Mouse (Mus musculus) gastrocnemius, adult 2 months (tissue): ENCODE data around the gene Man1c1. TPM values are rescaled to one million over a fixed set of nuclear protein-coding genes. Genes with fewer than 3 reads are reported as not detected.

Source experiments
- DNase-seq: peaks from one replicate; pipeline ENCODE4 v3.0.0; 2022
- H3K27ac ChIP-seq: fragments of 200-600 bp; 2 replicates; pipeline ENCODE4 v1.8.1; 2022; ENCODE audit warnings: mild to moderate bottlenecking
- H3K4me3 ChIP-seq: fragments of 200-600 bp; 2 replicates; pipeline ENCODE4 v1.8.1; 2022; ENCODE audit warnings: mild to moderate bottlenecking, moderate library complexity
- CTCF ChIP-seq: fragments of 200-600 bp; IDR thresholded peaks from 2 replicates; pipeline ENCODE4 v1.8.1; 2022; ENCODE audit warnings: antibody characterized with exemption, mild to moderate bottlenecking, moderate library complexity
- intact Hi-C: fragments of 180-260 bp; cut with DNase I; formaldehyde crosslinking; loops from one replicate; pipeline ENCODE4 v1.15.1; 2025
- total RNA-seq, 2 experiments: library from RNA; stranded (reverse); gene quantifications; 2 replicates each; pipeline ENCODE4 v1.2.3; 2021

Man1c1 gene
- total RNA-seq, 2 experiments from 2014 or later, result 2.9 to 4.2 TPM

DNA sequence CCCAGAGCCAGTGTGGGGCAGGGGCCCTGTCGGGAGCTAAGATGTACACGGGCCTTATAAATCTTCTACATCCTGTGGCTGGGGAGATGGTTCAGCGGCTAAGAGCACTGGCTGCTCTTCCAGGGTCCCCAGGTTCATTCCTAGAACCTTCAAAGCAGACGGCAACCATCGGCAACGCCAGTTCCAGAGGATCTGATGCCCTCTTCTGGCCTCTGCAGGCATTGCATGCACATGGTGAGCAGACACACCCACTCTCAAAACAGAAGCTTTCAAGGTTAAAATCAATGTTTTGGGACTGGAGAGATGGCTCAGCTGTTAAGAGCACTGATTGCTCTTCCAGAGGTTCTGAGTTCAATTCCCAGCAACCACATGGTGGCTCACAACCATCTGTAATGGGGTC lies 134.9 kb downstream of the Man1c1 start:
- DNase-seq, result no peak
- peak; percentile 56 for TF ChIP-seq CTCF
- Histone ChIP-seq H3K27ac (no peak overlapping the region), H3K4me3 (no peak overlapping the region)
- intact Hi-C loops, result no loop called here

DNA sequence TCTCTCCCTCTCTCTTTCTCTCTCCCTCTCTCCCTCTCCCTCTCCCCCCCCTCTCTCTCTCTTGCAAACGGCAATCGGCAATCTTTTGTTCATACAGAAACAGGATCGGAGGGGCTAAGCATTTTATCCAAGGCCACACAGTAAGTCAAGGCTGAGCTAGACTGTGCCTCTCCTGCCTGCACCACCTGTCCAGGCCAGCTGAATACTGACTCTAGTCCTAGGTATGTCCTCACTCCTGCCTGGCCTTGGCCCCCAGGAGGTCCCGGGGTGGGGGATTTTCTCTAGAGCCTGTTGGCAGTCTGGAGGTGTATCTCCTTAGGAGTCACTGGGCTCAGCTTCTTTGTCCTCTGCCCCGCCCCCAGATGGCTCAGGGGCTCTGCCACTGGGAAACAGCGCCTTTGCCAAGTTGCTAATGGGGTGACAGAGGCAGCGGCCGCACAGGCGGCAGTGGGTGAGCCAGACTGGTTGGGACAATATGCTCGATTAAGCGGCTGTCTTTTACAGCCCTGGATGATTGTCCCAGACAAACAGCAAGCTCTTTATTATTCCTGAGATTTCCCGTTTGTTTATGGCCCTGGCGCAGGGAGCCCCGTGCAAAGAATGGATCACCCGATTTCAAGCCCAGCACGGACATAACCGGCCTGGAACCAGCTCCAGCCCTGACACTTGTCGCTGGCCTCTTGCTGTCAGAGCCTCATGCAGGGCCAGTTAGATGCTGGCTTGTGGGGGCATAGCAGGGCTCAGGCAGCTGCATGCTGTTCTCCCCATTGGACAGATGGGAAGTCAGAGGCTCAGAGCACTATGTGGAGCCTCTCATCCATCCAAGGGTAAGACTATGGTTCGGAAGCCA lies 136.5 kb downstream of the Man1c1 start:
- Histone ChIP-seq H3K4me3 (no peak overlapping the region), H3K27ac (no peak overlapping the region)
- intact Hi-C loops, result no loop called here
- peak; percentile 43 for DNase-seq
- no peak for TF ChIP-seq CTCF

DNA sequence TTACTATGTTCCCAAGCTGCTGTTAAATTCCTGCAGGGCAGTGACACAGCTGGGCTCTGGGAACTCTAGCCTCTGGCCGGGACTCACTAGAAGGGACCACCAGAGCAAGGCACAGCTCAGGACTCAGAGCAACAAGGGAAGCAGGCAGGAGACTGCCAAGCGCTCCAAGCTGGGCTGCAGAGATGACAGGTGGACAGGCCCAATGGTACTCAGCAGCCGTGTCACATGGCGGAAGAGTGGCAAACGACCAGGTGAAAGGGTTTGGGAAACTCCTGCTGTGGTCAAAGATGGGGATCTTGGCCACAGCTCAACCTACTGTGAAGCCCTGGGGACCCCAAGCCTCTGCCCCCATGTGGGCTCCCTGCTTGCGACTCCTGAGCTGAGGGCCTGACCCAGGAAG lies 140.0 kb downstream of the Man1c1 start:
- TF ChIP-seq CTCF, result no peak
- intact Hi-C loops, result no loop called here
- no peak for DNase-seq
- H3K4me3 ChIP-seq, result no peak overlapping the region
- no peak overlapping the region for H3K27ac ChIP-seq

DNA sequence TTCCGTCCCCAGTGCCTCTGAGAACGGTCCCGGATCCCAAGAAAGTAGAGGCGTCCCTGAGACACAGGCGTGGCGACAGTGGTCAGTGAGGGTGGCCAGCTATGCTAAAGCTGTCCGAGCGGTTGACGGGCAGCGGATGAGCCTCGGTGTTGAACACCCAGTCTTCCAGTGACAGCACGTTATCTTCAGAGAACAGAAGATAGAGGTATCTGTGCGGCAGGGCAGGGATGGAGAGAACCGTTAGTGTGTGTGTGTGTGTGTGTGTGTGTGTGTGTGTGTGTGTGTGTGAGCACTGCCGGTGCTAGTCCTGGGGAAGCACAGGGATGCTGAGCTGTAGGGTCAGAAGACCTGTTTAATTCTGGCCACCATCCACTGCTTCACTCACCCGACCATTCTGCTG lies 140.5 kb downstream of the Man1c1 start:
- Histone ChIP-seq H3K27ac (no peak overlapping the region), H3K4me3 (no peak overlapping the region)
- no peak for DNase-seq
- intact Hi-C loops, result no loop called here
- TF ChIP-seq CTCF, result no peak

DNA sequence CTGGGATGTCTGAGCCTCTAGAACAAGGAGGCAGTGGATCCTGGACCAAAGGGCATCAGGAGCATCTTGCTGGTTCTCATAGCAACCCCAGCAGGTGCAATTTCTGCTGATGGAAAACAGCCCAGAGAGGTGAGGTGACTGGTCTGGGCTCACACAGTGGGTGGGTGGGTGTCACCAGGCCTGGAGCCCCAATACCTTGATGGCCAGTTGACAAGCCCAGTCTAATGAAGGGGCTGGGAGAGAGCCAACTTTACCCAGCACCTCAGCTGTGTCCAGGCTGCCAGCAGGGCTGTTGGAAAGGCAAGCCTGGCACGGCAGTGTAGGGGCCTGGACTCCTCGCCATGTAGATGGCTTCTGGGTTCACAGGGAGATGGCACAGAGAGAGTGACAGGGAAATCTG lies 142.1 kb downstream of the Man1c1 start:
- DNase-seq, result no peak
- intact Hi-C loops, result no loop called here
- TF ChIP-seq CTCF, result no peak
- Histone ChIP-seq H3K27ac (no peak overlapping the region), H3K4me3 (no peak overlapping the region)

DNA sequence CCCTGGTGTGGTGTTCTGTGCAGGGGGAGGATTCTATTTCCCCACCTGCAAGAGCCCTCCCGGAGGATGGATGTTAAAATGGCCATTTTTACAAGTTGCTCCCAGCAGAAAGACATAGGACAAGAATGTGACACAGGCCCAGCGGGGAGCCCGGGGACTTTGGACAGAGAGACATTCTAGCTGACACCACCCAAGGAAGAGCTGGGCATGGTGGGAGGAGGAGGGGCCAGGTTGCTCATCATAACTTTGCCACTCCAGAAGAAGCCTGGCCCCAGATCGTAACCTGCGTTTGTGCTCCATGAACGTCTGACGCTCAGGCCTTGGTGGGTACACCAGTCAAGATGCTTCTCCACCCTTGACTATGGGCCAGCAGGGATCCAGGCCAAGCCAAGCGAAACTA lies 143.4 kb downstream of the Man1c1 start:
- intact Hi-C loops, result no loop called here
- Histone ChIP-seq H3K27ac (no peak overlapping the region), H3K4me3 (no peak overlapping the region)
- no peak for DNase-seq
- TF ChIP-seq CTCF, result no peak

DNA sequence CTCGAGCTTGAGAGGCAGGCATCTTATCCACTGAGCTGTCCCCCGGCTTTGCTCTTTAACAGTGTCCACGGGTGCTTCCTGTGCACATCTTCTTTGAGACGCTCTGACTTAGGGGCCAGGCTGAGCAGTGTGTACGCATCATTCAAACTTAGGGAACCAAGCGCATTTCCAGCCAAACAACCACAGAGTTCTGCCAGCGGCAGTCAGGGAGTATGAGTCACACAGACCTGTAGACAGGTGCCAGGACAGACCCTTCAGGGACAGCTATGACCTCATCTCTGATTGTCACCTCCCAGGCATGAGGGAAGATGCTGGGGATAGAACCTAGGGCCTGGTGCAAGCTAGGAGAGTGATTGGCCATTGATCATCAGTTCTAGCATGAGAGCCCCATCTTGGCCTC lies 144.9 kb downstream of the Man1c1 start:
- Histone ChIP-seq H3K27ac (no peak overlapping the region), H3K4me3 (no peak overlapping the region)
- no peak for TF ChIP-seq CTCF
- no peak for DNase-seq
- intact Hi-C loops, result no loop called here

DNA sequence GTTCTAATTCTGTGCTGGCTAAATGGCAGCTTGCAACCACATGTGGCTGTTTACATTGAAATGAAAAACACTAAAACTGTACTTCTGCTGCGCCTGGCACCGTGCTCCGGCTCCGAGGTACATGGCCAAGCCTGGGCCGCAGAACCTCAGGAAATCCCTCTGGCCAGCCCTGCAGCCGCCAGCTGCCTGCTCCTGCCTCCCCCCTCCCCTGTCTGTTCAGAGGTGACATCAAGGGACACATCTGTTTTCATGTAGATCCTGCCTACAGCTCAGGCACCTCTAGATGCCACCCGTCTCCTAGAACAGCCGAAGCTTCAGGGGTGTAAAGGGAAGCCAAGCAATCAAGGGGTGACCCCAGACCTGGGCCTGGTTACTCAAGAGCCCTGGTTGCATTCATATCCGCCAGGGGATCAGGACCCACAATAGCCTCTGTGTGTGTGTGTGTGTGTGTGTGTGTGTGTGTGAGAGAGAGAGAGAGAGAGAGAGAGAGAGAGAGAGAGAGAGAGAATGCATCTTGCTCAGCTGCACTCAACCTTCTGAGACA lies 145.4 kb downstream of the Man1c1 start:
- TF ChIP-seq CTCF, result no peak
- peak; percentile 51 for DNase-seq
- H3K4me3 ChIP-seq, result no peak overlapping the region; the same call in 1 of the 2 replicates
- peak overlapping the region; percentile 75 for H3K27ac ChIP-seq
- intact Hi-C loops, result no loop called here

DNA sequence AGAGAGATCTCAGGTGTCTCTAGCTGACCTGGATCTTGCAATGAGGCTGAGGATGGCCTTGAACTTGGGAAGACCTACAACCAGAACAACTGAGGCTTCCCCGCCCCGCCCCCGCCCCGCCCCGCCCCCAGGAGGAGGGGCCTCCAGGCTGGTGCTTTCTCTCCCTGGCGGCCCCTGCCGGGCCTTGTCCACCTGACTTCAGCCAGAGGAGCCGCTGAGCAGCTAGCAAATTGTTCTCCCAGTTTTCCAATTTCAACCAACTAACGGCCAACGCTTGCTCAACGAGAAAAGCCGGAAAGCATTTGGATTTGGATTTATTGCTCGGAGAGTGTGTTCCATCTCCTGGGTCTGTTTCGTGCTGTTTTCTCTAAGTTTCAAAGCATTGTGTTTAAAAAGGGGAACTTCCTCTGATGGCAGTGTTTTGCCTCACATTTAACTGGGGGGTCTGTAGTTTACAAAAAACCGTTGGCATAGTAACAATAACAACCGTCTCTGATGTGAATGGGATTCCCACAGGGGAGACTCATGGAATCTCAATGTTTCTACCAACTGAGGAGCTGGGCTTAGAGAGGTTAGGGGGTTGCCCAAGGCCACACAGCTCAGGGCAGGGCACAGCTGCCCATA lies 146.4 kb downstream of the Man1c1 start:
- Histone ChIP-seq H3K4me3 (no peak overlapping the region; the same call in 1 of the 2 replicates), H3K27ac (peak overlapping the region; percentile 75)
- intact Hi-C loops, result no loop called here
- peak; percentile 54 for DNase-seq
- TF ChIP-seq CTCF, result no peak

DNA sequence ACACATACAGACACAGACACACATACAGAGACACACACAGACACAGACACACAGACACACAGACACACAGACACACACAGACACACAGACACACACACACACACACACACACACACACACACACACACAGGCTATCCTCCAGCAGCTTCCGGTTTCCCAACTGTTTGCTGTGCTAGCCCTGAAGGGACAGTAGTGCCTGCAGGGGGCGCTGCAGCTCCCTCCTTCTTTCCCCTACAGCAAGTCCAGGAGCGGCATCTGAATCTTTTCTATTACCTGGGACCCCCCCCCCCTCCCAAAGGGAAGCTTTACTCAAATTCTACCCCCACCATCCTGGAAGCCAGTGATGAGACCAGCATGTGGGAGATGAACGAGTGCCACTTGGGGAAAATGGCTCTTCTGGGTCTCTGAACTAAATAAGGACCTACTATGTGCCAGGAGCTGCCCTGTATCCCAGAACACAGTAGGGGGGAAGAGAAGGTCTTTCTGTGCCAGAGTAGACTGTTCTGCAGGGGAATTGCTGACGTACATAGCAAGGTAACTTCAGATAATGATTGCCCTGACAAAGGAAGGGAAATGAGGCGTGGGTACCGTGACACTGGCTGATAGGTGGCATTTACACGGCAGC lies 148.0 kb downstream of the Man1c1 start:
- Histone ChIP-seq H3K4me3 (no peak overlapping the region), H3K27ac (no peak overlapping the region)
- TF ChIP-seq CTCF, result peak; percentile 52
- DNase-seq, result peak; percentile 63
- intact Hi-C loops, result no loop called here

DNA sequence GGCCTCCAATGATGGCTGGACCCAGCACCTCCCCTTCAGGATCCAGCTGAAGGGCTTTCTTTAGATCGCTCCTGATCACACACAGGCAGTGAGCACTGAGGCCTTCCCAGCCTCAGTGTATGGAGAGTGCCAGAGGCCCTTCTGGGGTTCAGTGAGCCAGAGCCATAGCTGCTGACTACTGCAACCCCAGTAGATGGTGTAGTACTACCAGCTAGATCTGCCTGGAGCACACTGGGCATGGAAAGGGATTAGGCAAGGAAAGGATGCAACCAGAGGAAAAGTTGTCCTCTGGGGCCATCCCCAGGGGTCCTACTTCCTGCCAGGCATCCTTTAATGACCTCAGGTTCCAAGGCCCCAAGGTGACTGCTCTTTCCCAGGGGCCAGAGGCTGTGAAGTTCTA lies 150.5 kb downstream of the Man1c1 start:
- Histone ChIP-seq H3K4me3 (no peak overlapping the region), H3K27ac (no peak overlapping the region)
- intact Hi-C loops, result no loop called here
- TF ChIP-seq CTCF, result peak; percentile 43; the same call in 1 of the 2 replicates
- DNase-seq, result no peak

DNA sequence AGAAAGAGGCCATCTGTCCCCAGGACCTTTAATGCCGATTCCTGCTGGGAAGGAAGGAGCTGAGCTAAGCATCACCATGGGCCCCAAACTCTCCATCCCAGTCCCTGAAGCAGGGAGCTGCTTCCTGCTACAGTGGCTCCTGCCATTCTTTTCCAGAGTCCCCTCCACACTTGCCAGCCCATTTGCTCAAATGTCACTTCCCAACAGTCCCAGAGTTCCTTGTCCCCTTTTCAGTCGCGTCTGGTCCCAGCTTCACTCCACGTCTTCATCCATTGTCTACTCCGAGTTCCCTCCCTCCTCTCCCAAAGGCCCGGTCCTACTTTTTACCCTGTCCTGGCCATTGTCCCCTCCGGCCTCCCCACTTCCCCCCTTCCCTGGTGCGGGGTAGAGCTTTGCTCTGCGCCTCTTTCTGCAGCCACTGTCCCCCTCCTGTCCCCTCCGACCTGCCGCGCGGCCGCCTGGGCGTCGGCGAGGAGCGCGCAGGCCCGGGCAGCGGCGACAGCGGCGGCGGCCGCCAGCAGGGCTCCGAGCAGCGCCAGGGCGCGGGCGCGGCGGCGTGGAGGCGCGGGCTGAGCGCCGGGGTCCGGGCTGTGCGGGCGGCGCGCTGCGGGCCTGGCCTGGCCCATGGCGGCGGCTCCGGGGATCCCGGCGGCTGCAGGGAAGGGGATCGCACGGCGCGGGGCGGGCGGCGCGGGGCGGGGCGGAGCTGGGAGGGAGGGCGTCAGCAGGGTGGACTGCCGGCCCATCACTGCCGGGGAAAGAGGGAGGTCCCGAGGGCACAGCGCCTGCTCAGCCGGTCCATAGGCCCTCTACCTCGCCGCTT lies 152.4 kb downstream of the Man1c1 start, which contains the start of gene Selenon:
Gene Selenon, minus strand, starts transcription at position 673 of the 823 bp plus-strand sequence.
- Histone ChIP-seq H3K27ac (peak within 1 kb of the TSS; percentile 82), H3K4me3 (peak within 1 kb of the TSS; percentile 81)
- peak; percentile 87 for DNase-seq
- no peak for TF ChIP-seq CTCF
- intact Hi-C loops, result no loop called here
